Mouse (Mus musculus) spleen, adult 2 months (tissue): ENCODE measurements at regions not wholly inside any gene's neighbourhood (a gene's known extent, or its start where the extent isn't known, plus 50 kb on each side); places are given as distances from the start of the nearest gene placed in this dataset.

Experiments
- CTCF ChIP-seq: fragments of 200-500 bp; IDR thresholded peaks from 2 replicates; pipeline ENCODE4 v1.5.1; 2011; ENCODE audit warnings: mild to moderate bottlenecking, inconsistent platforms; ENCODE audit not compliant: insufficient read depth, insufficient read length, insufficient replicate concordance; ENCODE audit errors: extremely low read depth
- POLR2A ChIP-seq: fragments of 200-500 bp; IDR thresholded peaks from 2 replicates; pipeline ENCODE4 v1.6.1; 2011; ENCODE audit warnings: low read depth, low read length, inconsistent platforms

GRCm38 (mm10) chr16:70214800-70215199 lies 98.9 kb upstream of the Gbe1 start:
- TF ChIP-seq CTCF, result no peak
- TF ChIP-seq POLR2A, result no peak
